Mouse (Mus musculus): ENCODE measurements around the gene Zfp462. TPM values are rescaled to one million over a fixed set of nuclear protein-coding genes. Genes with fewer than 3 reads are reported as not detected.

The Zfp462 gene
- polyA plus RNA-seq, 1 experiment from 2014 or later, result 34.8 TPM

DNA sequence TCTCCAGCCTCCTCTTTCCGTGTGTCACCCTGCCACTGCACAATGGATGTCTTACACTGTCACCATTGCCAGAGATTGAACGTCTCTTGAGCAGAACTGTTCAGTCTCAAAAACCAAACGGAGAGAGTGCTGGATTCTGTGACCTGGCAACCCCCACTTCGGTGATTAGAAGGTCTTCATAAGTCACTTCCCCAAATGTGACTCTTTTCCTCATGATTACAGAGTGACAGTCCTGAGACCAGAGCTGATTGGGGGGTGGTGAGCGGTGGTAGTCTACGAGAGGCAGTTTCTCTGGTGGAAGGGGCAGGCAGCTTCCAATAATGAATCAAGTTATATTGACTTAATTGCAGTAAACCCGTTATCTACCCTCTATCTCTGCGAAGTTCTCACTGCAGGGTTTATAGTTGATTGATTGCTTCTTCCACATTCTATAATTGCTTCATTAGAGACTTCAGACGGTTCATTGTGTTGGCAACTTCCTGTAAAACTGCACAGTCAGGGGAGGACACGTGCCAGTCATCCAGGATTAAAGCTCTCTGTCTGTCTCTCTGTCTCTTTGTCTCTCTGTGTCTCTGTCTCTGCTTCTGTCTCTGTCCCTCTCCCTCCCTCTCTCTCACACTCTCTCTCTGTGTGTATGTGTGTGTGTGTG is 173.1 kb downstream of the Zfp462 start:
- Histone ChIP-seq H3K27me3 (ENCODE audit: control insufficient read depth, insufficient read depth, low read length) (no peaks in the 10 kb centered on the region), H3K4me3 (ENCODE audit: low read depth, low read length) (no peak overlapping the region), H3K9ac (ENCODE audit: low read depth, low read length) (no peak overlapping the region), H3K4me1 (replicated peaks; ENCODE audit: control insufficient read depth, insufficient read depth, low read length) (no peaks in the 10 kb centered on the region), H3K36me3 (ENCODE audit: control insufficient read depth, insufficient read depth, low read length) (no peaks in the 10 kb centered on the region), H3K4me2 (replicated peaks; ENCODE audit: low read depth, low read length) (no peak overlapping the region), H3K9me3 (ENCODE audit: control insufficient read depth, low read length) (no peaks in the 10 kb centered on the region), H3K27ac (ENCODE audit: low read depth, low read length) (no peak overlapping the region)
- WGBS, result 72% methylated on average over 10 of the region's 10 CpGs
- DNase-seq (ENCODE audit: low spot score), result no peak
- ATAC-seq (ENCODE audit: low FRiP score), result no peak

DNA sequence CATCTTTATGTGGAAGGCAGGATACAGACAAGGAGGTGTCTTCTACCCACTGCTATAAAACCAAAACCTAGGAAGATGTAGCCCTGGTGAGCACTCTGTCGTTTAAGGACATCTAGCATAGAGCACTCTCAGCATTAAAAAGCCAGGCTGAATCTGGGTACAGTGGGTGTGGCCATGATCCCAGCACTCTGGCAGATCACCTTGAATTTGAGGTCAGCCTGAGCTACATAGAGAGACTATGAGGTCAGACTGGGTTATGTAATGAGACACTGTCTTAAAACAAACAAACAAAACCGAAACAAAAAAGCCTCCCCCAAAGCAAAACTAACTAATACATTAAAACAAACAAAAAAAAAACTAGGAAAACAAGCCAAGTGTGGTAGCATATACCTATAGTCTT is 176.3 kb downstream of the Zfp462 start:
- no peak overlapping the region for H3K27ac ChIP-seq (ENCODE audit: low read depth, low read length)
- H3K9me3 ChIP-seq (ENCODE audit: control insufficient read depth, low read length), result no peaks in the 10 kb centered on the region
- ATAC-seq (ENCODE audit: low FRiP score) (no peak), DNase-seq (ENCODE audit: low spot score) (no peak)
- no peaks in the 10 kb centered on the region for H3K4me1 ChIP-seq (replicated peaks; ENCODE audit: control insufficient read depth, insufficient read depth, low read length)
- H3K27me3 ChIP-seq (ENCODE audit: control insufficient read depth, insufficient read depth, low read length), result no peaks in the 10 kb centered on the region
- no peak overlapping the region for H3K4me2 ChIP-seq (replicated peaks; ENCODE audit: low read depth, low read length)
- no peak overlapping the region for H3K4me3 ChIP-seq (ENCODE audit: low read depth, low read length)
- 82% methylated on average over 2 of the region's 2 CpGs for WGBS
- H3K9ac ChIP-seq (ENCODE audit: low read depth, low read length), result no peak overlapping the region
- H3K36me3 ChIP-seq (ENCODE audit: control insufficient read depth, insufficient read depth, low read length), result no peaks in the 10 kb centered on the region

DNA sequence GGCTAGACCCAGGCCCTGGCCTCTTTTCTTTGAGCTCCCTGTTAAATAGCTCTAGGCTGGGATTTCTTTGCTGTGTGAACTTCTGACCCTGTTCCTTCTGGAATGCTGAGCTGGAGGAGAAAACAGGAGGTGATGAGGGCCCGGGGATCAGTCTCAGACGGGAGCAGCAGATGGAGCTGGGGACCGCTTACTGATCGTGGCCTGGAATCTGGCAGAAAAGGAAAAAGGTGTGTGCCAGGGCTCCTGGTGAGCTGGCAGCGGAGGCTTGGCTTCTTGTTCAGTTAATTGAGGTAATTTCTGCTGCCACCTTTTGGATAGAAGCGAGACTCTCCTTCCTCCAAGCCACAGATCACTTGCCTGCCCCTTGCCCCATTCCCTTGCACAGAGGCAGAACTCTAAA is 177.1 kb downstream of the Zfp462 start:
- ATAC-seq (ENCODE audit: low FRiP score) (no peak), DNase-seq (ENCODE audit: low spot score) (no peak)
- Histone ChIP-seq H3K9ac (ENCODE audit: low read depth, low read length) (no peak overlapping the region), H3K9me3 (ENCODE audit: control insufficient read depth, low read length) (no peaks in the 10 kb centered on the region), H3K36me3 (ENCODE audit: control insufficient read depth, insufficient read depth, low read length) (no peaks in the 10 kb centered on the region), H3K4me3 (ENCODE audit: low read depth, low read length) (no peak overlapping the region), H3K27me3 (ENCODE audit: control insufficient read depth, insufficient read depth, low read length) (no peaks in the 10 kb centered on the region), H3K4me1 (replicated peaks; ENCODE audit: control insufficient read depth, insufficient read depth, low read length) (no peaks in the 10 kb centered on the region), H3K27ac (ENCODE audit: low read depth, low read length) (no peak overlapping the region), H3K4me2 (replicated peaks; ENCODE audit: low read depth, low read length) (no peak overlapping the region)
- 52% methylated on average over 6 of the region's 6 CpGs for WGBS

DNA sequence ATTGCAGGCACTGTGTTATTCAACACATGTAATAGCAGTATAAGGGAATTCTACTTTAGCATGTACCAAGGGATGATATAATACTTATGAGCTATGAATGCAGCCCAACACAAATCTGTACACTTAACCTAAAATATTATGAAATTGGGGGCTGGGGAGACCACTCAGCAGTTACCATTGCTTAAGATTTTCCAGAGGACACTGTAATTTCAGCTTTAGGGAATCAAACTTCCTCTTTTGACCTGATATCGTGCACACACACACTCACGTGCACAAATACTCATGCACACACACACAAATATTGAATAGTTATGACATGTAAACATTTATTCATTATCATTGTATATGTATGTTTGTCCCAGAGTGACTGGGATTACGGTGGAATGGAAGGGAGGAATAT is 179.3 kb downstream of the Zfp462 start:
- Histone ChIP-seq H3K36me3 (ENCODE audit: control insufficient read depth, insufficient read depth, low read length) (no peaks in the 10 kb centered on the region), H3K27ac (ENCODE audit: low read depth, low read length) (no peak overlapping the region), H3K4me1 (replicated peaks; ENCODE audit: control insufficient read depth, insufficient read depth, low read length) (no peaks in the 10 kb centered on the region), H3K9ac (ENCODE audit: low read depth, low read length) (no peak overlapping the region), H3K9me3 (ENCODE audit: control insufficient read depth, low read length) (no peaks in the 10 kb centered on the region), H3K4me3 (ENCODE audit: low read depth, low read length) (no peak overlapping the region), H3K4me2 (replicated peaks; ENCODE audit: low read depth, low read length) (no peak overlapping the region), H3K27me3 (ENCODE audit: control insufficient read depth, insufficient read depth, low read length) (no peaks in the 10 kb centered on the region)
- 91% methylated on average over 3 of the region's 3 CpGs for WGBS
- no peak for DNase-seq (ENCODE audit: low spot score)
- no peak for ATAC-seq (ENCODE audit: low FRiP score)

DNA sequence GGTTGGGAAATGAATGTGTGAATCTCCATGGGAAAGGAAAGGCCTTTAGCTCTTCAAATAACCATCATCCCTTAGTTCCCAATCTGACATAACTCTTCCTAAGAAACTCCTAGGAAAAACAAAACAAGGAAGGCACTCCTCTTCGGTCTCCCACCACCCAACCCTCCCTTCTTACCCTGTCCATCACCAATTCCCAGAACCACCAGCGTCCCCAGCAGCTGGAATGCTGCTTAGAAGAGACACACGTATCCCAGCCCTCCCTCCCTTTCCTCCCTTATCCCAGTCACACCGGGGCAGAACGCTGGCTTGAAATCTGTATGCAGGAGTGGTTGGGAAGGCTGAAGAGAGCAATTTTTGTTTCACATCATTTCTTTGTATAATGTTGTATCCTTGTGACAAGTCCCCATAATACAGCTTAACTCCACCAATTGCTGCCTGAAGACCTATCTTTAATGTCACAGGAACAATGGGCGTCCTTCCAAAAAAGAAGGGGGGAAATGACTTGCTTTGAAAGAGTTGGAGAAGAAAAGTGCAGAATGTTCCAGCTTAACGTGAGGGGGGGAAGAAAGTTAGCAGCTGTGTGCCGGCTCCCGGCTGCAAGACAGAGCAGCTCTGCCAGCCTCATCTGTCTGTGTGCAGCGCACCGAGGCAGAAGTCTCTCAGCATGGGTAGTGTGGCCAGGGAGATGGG is 180.3 kb downstream of the Zfp462 start:
- no peaks in the 10 kb centered on the region for H3K36me3 ChIP-seq (ENCODE audit: control insufficient read depth, insufficient read depth, low read length)
- no peak overlapping the region for H3K4me2 ChIP-seq (replicated peaks; ENCODE audit: low read depth, low read length)
- H3K27me3 ChIP-seq (ENCODE audit: control insufficient read depth, insufficient read depth, low read length), result no peaks in the 10 kb centered on the region
- H3K4me1 ChIP-seq (replicated peaks; ENCODE audit: control insufficient read depth, insufficient read depth, low read length), result no peaks in the 10 kb centered on the region
- no peaks in the 10 kb centered on the region for H3K9me3 ChIP-seq (ENCODE audit: control insufficient read depth, low read length)
- WGBS, result 47% methylated on average over 11 of the region's 11 CpGs
- no peak overlapping the region for H3K27ac ChIP-seq (ENCODE audit: low read depth, low read length)
- H3K4me3 ChIP-seq (ENCODE audit: low read depth, low read length), result no peak overlapping the region
- ATAC-seq (ENCODE audit: low FRiP score) (no peak), DNase-seq (ENCODE audit: low spot score) (no peak)
- no peak overlapping the region for H3K9ac ChIP-seq (ENCODE audit: low read depth, low read length)

DNA sequence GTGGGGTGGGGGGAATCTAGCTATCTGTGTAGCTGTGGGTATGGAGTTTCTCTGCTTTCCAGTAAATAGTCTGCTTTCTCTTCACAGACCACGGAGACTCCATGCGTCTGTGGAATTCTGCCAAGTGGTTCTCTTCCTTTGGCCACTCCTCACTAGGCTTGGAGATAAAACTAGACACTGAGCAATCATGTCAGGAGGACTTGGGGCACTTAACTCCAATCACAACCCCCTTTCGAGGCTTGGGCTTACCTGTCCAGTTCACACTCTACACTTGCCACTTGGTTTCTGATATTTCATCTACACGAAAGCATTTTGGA is 180.8 kb downstream of the Zfp462 start:
- ATAC-seq (ENCODE audit: low FRiP score) (no peak), DNase-seq (ENCODE audit: low spot score) (no peak)
- Histone ChIP-seq H3K9me3 (ENCODE audit: control insufficient read depth, low read length) (no peaks in the 10 kb centered on the region), H3K27ac (ENCODE audit: low read depth, low read length) (no peak overlapping the region), H3K9ac (ENCODE audit: low read depth, low read length) (no peak overlapping the region), H3K27me3 (ENCODE audit: control insufficient read depth, insufficient read depth, low read length) (no peaks in the 10 kb centered on the region), H3K4me3 (ENCODE audit: low read depth, low read length) (no peak overlapping the region), H3K36me3 (ENCODE audit: control insufficient read depth, insufficient read depth, low read length) (no peaks in the 10 kb centered on the region), H3K4me2 (replicated peaks; ENCODE audit: low read depth, low read length) (no peak overlapping the region), H3K4me1 (replicated peaks; ENCODE audit: control insufficient read depth, insufficient read depth, low read length) (no peaks in the 10 kb centered on the region)
- 86% methylated on average over 4 of the region's 4 CpGs for WGBS

DNA sequence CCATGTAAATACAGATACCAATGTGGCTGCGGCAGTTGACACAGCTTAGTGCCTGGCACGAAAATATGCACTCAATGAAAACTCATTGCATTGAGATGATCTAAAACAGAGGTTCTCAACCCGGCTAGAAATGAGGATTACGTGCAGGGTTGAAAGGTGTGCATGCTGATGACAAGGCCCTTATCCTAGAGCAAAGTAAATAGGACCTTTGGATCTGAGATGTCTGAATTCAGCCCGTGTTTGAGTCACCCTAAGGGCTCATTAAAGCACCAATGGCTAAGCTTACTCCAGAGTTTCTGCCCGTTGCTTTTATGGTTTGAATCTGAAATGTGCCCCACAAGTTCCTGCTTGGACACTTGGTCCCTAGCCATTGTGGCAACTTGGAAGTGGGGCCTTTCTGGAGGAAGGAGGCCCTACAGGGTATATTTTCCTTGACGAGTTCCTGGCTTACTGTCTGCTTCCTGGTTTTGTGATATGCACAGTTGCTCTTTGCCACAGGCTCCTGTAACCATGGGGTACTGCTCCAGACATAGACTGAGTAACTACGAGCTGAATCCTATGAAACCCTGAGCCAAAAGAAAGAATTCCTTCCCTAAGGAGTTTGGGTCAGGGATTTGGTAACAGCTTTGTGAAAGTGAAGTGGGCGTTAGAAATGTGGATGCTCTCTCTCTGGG is 182.5 kb downstream of the Zfp462 start:
- WGBS, result 89% methylated on average over 9 of the region's 9 CpGs
- no peak overlapping the region for H3K27ac ChIP-seq (ENCODE audit: low read depth, low read length)
- ATAC-seq (ENCODE audit: low FRiP score) (no peak), DNase-seq (ENCODE audit: low spot score) (no peak)
- H3K36me3 ChIP-seq (ENCODE audit: control insufficient read depth, insufficient read depth, low read length), result no peaks in the 10 kb centered on the region
- no peaks in the 10 kb centered on the region for H3K9me3 ChIP-seq (ENCODE audit: control insufficient read depth, low read length)
- no peaks in the 10 kb centered on the region for H3K27me3 ChIP-seq (ENCODE audit: control insufficient read depth, insufficient read depth, low read length)
- H3K4me3 ChIP-seq (ENCODE audit: low read depth, low read length), result no peak overlapping the region
- no peak overlapping the region for H3K9ac ChIP-seq (ENCODE audit: low read depth, low read length)
- no peaks in the 10 kb centered on the region for H3K4me1 ChIP-seq (replicated peaks; ENCODE audit: control insufficient read depth, insufficient read depth, low read length)
- H3K4me2 ChIP-seq (replicated peaks; ENCODE audit: low read depth, low read length), result no peak overlapping the region

DNA sequence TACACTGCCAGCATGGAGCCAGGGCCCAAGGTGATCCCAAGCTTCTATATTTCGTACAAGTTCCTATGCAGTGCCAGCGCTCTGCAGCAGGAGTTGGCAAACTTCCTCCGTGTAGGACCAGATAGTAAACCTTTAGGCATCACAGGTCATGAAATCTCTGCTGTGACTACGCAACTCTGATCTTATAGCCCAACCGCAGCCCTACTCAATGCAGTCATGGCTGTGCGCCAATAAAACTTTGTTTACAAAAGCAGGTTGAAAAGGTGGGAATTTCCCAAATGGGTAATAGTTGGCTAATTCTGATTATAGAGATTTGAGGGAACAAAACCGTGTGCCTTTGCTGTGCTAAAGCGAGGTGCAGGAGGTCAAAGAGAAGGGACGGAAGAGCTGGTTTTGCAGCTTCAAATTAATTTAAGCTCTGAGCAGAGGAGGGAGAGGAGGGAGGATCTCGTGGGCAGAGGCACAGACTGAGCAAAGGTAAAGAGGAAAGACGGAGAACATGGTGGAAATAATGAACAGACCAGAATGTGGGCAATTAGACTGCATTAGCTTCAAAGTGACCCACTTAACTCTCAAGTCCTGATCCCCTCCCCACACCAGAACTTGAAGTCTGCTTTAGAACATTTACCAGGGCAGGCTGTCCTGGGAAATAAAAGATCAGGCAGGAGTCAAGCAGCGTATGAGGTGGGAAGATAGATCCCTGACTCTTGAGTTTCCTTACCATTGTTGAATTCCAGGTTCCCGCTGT is 183.4 kb downstream of the Zfp462 start:
- no peak overlapping the region for H3K27ac ChIP-seq (ENCODE audit: low read depth, low read length)
- no peaks in the 10 kb centered on the region for H3K4me1 ChIP-seq (replicated peaks; ENCODE audit: control insufficient read depth, insufficient read depth, low read length)
- H3K9me3 ChIP-seq (ENCODE audit: control insufficient read depth, low read length), result no peaks in the 10 kb centered on the region
- no peaks in the 10 kb centered on the region for H3K27me3 ChIP-seq (ENCODE audit: control insufficient read depth, insufficient read depth, low read length)
- H3K36me3 ChIP-seq (ENCODE audit: control insufficient read depth, insufficient read depth, low read length), result no peaks in the 10 kb centered on the region
- H3K4me3 ChIP-seq (ENCODE audit: low read depth, low read length), result no peak overlapping the region
- DNase-seq (ENCODE audit: low spot score), result no peak
- H3K4me2 ChIP-seq (replicated peaks; ENCODE audit: low read depth, low read length), result no peak overlapping the region
- WGBS, result 88% methylated on average over 13 of the region's 13 CpGs
- no peak for ATAC-seq (ENCODE audit: low FRiP score)
- H3K9ac ChIP-seq (ENCODE audit: low read depth, low read length), result no peak overlapping the region
